Mouse (Mus musculus) spleen, postnatal 10 days (tissue): Measurements from ENCODE around the gene Rara.
A peak's percentile ranks its signal among the peaks of the same experiment; 100 is the strongest.

ENCODE experiments used
- DNase-seq, 2 experiments: peaks; one replicate each; pipeline ENCODE4 v3.0.0; 2021 to 2022; ENCODE audit warnings: low spot score in 2 of 2

Rara gene

GRCm38 (mm10) chr11:98937914-98938694 is 10.5 kb downstream of the Rara start:
- peak in 1 of 2 experiments; percentile 67 for DNase-seq

DNA sequence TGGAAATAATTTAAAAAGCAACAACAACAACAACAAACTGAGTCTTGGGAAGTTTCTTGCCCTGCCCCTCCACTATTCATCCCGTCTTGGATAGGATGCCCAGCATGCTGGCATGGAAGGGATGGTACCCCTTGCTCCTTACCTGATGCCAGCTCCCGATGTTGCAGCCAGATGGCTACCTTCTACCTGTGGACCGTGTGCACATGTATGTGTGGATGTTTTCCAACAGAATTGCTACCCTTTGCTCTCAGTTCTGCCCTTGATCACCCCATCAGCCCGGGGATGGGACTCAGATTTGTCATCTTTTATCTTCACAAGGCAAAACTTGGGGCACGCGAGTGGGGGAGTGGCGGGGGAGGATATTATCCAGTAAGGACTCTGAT is 11.1 kb downstream of the Rara start:
- no peak for DNase-seq

GRCm38 (mm10) chr11:98939084-98939952 is 11.7 kb downstream of the Rara start:
- peak in 1 of 2 experiments; percentile 49 for DNase-seq

GRCm38 (mm10) chr11:98939953-98940641 is 12.5 kb downstream of the Rara start:
- DNase-seq, result no peak

GRCm38 (mm10) chr11:98940776-98941175 is 13.2 kb downstream of the Rara start:
- DNase-seq, result no peak

- no peak for DNase-seq
Measured at GRCm38 (mm10) chr11:98941341-98941825, 13.8 kb downstream of the Rara start.

DNA sequence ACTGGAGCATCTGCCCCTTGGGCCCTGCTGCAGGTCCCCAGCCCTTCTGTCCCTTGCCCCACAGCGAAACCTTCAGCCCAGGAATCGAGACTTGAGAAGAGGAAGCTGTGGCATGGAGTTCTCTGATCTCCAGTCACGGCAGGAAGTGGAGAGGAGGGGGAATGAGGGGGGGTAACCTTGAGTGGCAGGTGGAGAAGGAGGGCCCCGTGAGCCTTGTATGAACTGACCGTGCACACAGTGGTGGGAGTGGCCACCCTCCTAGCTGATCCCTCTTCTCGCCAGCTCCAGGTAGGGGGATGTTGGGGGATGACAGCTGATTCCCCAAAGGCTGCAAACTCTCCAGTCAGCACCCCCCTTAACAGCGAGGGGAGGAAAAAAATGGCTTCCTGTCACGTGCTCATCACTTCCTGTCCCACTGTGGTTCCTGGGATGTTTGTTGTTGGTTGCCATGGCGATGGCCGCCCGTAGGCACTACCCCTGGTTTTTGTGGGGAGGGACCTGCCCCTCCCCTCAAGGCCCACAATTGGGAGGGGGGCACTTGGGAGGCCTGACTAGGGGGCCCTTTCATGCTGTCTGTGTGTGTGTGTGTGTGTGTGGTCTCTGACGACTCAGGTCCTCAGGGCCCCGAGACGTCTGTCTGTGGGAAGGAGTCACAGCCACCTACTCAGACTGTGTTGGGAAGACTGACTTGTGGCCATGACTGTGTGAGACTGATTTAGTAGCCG is 14.4 kb downstream of the Rara start:
- peak in 1 of 2 experiments; percentile 86 for DNase-seq

- DNase-seq, result no peak
Measured at GRCm38 (mm10) chr11:98942555-98942922, 14.9 kb downstream of the Rara start.

- peak in 1 of 2 experiments; percentile 66 for DNase-seq
Measured at GRCm38 (mm10) chr11:98942923-98943641, 15.5 kb downstream of the Rara start.

- DNase-seq, result peak in 1 of 2 experiments; percentile 61
Measured at GRCm38 (mm10) chr11:98943741-98944461, 16.3 kb downstream of the Rara start.

- DNase-seq, result peak in 1 of 2 experiments; percentile 27
Measured at GRCm38 (mm10) chr11:98944897-98945604, 17.4 kb downstream of the Rara start.

DNA sequence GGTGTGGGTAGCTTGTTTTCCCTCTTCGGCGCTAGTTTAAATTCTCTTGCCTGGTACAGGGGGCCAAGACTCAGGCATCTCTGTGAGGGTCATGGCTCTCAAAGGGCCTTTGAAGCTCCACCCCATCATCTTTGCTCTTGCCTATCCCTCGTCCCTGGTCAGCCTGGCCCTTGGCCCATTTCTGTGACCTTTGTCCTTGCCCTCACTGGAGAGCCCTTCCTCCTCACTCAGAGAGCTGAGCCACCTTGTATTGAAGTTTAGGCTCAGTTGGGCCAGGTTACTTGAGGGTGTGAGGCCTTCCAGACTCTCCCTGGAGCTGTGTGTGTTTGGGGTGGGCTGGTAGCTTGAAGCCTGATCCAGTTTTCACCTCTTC is 18.0 kb downstream of the Rara start:
- DNase-seq, result no peak

DNA sequence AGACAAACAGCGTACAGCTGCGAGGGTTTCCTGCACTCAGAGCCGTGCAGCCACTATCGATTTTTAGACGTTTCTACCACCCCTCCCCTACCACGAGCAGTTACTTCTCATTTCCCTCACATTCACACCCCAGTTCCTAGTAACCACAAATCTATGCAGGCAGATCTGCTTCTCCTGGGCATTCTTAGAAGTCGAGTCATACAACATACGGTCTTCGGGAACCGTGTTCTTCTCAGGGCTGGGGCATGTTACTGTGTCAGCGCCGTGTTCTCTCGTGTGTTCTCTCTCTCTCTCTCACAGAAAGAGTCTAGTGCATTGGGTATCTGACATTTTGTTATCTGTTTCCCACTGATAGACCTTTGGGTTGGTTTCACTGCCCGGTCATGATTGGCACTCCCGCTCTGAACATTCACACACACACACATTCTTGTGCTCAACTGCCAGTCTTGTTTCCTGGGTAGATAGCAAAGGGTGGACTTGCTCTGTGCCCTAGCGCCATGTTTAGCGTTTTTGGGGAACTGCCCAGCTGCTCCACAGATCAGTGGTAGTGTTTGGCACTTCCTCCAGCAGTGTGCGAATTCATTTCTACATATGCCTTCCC is 20.5 kb downstream of the Rara start:
- DNase-seq, result no peak

- no peak for DNase-seq
Measured at GRCm38 (mm10) chr11:98949242-98949957, 21.8 kb downstream of the Rara start.

DNA sequence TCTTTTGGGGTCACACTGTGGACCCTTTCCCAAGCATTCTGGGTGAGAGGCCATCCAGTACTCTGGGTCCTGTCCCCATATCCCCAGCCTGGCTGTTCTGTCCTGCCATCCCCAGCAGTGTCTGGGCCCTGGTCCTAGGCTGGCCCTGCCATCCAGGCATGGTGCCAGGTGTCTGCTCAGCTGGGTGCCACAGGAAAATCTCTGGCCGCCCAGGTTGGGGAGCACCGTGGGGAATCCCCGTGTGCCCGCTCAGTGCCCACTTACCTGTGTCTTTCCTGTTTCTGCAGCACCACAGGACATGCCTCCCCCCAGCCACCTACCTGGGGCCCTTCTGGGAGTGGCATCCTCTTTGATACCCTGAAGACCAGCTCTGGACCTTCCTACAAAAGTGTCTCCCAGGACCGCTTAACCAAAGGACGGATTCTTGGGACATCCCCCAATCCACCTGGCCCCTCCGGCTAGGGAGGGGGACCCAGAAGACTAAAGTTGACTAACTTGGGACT is 22.4 kb downstream of the Rara start:
- DNase-seq, result no peak

DNA sequence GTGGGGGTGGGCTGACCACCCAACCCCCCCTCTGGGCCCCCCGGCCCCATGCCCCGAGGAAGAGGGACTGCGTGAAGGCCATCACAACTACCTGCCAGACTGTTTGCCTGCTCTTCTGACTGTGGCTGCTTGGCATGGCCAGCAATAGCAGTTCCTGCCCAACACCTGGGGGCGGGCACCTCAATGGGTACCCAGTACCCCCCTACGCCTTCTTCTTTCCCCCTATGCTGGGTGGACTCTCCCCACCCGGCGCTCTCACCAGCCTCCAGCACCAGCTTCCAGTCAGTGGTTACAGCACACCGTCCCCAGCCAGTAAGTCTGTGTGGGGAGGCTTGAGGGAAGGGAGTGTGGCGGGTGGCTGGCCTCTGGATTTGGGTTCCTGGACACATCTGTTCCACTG is 22.9 kb downstream of the Rara start:
- no peak for DNase-seq

DNA sequence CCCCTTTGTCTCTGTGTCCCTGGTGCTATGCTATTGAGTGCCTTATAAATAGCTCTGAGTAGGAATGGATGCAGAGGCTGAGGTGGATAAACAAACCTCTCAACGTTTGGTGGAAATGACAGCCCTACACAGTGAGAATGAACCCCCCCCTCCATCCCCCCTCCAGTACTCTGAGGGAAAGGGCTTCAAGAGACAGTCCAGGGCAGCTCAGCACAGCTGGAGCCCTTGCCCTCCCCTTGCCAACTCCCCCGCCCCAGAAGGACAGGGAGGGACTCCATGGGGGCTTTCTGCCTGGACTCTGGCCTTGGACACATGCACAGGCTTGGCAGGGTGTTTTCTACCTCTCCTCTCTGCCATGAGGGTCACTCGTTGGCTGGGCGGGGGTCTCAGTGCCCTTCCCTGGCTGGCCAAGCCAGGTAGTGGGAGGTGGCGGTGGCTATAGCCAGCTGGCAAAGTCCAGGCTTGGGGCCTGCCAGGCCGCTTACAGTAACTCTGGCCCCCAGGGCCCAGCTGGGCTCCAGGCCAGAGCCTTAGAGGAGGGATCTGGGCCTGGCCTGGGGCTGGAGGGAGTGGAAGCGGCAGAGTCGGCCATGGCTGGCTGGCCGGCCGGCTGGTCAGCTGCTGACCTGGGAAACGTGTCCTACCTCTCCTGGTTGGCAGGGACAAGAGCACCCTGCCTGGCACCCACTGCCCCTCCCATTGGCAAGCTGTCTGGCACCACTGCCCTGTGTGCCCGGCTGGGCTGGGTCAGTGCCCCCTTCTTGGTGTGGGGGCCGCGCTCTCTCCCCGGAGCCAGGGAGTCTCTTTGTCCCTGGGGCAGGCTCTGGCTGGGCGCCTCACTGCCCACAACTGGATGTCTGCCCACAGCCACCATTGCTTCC is 23.6 kb downstream of the Rara start:
- peak in 1 of 2 experiments; percentile 35 for DNase-seq
